Mouse (Mus musculus) forelimb bud, embryonic 11.5 days (tissue): ENCODE measurements around the gene Setd7.
A peak's percentile ranks its signal among the peaks of the same experiment; 100 is the strongest.

Source experiments
- DNase-seq: peaks from one replicate; pipeline ENCODE4 v3.0.0-alpha.2; 2012; ENCODE audit warnings: low read depth, low spot score

The Setd7 gene

GRCm38 (mm10) chr3:51559594-51560450 lies 857 bp downstream of the Setd7 start:
- DNase-seq, result peak; percentile 85

DNA sequence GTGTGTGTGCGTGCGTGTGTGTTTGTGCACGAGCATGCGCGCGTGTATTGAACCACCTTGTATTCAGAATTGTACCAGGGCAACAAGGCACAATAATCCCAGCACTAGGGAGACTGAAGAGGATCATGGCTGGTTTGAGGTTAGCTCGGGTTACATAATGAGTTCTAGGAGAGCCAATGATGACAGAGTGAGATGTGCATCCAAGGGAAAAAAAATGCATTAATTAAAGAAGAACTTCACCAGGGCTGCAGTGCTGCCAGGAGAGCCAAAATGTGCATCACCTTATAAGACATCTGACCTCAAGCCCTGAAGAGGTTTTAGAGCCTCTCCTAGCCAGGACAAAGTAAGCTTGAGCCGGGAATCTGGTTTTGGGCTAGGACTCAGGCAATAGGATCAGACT lies 5.1 kb downstream of the Setd7 start:
- no peak for DNase-seq

- no peak for DNase-seq
Observed at GRCm38 (mm10) chr3:51554836-51555235, 5.8 kb downstream of the Setd7 start.

GRCm38 (mm10) chr3:51554067-51554466 lies 6.6 kb downstream of the Setd7 start:
- no peak for DNase-seq

GRCm38 (mm10) chr3:51553497-51553875 lies 7.2 kb downstream of the Setd7 start:
- no peak for DNase-seq

GRCm38 (mm10) chr3:51552841-51553496 lies 7.7 kb downstream of the Setd7 start:
- DNase-seq, result no peak

- DNase-seq, result no peak
Observed at GRCm38 (mm10) chr3:51552197-51552596, 8.5 kb downstream of the Setd7 start.

- no peak for DNase-seq
Observed at GRCm38 (mm10) chr3:51548987-51549579, 11.6 kb downstream of the Setd7 start.

- no peak for DNase-seq
Observed at GRCm38 (mm10) chr3:51547577-51547976, 13.1 kb downstream of the Setd7 start.

DNA sequence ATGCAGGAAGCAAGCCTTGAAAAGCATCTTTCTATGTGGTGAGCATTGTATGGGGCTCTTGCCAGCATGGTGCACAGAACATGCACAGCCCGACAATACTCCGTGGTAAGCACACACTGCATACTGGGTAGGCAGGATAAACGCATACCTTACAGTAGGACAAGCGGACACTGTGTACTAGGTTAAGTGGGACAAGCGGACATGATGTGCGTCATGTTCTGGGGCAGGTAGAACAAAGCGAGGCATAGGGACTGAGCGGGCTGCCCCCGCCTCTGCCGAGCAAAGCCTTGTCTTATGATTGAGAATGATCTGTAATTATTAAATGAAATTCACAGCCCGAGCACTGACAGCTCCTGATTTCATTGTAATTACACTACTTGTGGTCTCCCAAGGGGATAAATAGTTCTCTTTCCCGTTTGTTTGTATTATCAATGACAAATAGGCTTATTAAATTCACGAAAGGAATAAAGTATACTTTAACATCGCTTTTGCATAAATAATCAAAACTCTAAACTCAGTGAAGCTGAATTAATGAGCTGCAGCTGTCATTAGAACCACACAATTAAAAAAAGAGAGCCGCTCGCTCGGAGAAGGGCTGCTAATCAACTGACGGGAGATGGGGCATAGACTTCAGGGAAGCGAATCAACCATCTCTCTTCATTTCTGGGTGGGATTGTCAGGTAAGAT lies 16.1 kb downstream of the Setd7 start:
- DNase-seq, result no peak

DNA sequence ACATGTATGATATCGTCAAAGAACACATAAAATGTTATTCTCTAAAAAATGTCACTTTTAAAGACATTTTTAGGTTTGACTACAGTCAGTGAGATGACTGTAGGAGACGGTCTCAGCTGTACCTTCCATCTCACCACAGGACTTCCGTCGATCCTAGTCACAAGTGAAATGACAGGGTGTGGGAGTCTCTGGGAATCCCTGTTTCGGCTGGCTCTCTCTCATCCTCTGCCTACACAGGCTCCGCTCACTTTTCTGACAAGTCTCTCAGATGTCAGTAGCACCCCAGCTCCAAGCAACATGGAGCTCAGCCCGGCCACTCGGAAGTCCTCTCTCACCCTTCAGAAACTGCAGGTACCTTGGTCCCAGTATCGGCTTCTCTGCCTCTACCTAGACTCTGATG lies 20.0 kb downstream of the Setd7 start:
- DNase-seq, result no peak

DNA sequence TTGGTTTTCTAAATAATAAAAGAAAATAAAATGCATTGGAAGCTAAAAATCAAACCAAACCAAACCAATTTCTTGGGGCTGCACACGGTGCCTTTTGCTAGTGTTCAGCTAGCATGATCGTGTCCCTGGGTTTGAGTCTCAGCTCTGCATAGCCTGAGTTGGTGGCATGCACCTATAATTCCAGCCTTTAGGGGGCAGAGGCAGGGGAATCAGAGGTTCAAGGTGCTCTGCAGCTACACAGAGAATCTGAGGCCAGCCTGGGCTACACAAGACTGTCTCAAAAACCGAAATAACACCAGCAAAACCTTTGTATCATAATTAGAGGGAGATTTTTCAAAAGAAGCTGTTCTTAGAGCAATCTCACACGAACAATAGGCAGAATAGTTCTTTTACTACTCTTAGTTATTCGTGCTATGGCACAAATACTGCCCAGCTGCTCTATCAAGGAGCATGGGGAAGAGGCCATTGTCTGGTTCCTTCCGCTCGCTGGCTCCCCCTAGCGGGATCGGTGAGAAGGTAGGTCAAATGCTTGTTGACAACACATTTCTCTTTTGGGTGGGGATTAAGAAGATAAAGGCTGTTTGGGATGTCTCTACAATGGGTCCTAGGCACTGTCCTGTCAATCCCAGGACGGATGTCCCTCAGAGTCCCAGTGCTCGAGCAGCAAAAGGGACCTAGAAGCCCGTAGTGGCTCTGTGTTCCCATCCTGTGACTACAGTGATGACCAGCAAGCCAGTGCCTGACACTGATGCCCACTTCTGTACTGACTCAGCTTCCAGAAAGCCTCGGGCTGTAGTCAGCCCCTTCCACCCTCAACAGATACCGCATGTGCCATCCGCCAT lies 20.9 kb downstream of the Setd7 start:
- DNase-seq, result peak; percentile 64

- DNase-seq, result no peak
Observed at GRCm38 (mm10) chr3:51534013-51534412, 26.7 kb downstream of the Setd7 start.

DNA sequence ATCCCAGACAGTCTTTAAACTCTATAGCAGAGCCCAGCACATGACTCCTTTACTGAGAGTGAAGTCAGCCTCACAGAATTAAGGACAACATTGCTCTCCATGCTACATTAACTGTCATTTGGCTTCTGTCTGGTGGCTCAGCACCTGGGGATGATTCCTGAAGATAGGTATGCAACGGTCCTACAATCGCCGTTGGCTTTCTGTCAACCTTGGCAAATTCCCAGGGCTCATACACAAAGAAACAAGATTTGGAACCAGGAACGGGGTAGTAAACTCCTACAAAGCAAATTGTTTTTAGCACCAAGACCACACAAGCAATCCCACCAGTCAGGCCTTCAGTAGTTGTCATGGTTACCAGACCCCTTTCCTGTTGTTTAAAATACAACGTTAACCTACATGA lies 27.1 kb downstream of the Setd7 start:
- no peak for DNase-seq

DNA sequence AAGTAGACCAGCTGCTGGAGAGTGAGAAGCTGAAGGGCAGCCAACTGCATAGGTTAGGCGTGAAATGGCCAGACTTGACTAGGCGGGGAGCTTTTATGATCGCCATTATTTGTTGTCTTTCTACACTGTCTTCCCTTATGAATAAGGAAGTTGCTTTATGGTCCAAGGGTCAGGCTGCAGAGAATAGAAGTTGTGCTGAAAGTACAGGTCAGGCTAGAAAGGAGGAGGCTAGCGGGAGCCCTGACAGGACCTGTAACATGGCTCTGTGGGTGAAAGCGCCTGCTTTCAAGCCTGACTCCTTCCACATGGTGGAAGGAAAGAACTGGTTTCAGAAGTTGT lies 28.4 kb downstream of the Setd7 start:
- DNase-seq, result no peak

DNA sequence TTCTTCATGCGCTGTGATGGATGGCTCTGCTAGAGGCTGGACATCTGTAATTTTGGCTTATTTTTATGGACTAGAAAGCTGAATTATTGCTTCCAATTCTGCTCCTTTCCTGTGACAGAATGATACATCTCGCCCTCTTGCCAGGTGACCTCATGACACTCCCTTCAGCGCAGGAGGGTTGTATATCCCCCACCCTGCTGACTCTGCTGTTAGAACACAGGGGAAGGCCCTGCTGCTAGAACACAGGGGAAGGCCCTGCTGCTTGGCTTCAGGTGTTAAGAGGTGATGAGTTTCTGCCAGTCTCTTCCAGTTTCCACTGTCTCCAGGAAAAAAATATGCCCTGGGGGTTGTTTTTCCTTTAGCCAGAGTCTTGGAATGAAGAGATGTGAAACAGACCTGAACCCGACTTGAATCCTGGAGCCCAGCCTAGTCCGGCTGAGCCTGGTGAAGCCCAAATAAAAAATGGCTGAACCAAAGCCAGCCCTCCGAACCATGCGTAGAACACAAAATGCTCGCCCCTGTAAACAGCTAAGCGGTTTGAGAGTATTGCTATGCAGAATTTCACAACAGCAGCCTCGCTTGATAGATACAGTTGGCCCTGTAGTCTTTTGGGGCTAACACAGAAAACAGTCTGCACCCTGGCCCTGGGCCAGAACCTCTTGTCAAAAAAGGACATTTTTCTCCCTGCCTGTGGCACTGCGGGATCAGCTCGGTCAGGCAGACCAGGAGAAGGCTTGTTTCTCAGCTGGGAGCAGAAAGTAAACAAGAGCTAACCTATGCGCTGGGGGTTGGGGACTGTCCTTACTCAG lies 29.0 kb downstream of the Setd7 start:
- no peak for DNase-seq

DNA sequence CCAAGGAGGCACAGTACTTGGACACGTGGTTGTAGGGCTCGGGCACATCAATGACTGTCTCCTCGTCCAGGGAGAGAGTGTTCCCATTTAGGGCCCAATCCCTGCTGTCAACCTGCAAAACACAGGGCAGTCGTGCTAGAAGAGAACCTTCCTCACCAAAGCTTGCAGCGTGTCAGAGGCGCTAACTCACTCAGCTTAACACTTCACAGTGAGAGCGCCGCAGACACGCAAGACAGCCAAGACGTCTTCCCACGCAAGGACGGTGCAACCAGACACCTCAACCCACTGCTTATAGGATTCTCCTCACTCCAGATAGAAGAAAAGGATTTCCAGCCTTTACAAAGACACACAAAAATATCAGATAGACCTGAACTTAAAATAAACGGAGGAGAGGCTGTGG lies 33.8 kb downstream of the Setd7 start:
- no peak for DNase-seq

DNA sequence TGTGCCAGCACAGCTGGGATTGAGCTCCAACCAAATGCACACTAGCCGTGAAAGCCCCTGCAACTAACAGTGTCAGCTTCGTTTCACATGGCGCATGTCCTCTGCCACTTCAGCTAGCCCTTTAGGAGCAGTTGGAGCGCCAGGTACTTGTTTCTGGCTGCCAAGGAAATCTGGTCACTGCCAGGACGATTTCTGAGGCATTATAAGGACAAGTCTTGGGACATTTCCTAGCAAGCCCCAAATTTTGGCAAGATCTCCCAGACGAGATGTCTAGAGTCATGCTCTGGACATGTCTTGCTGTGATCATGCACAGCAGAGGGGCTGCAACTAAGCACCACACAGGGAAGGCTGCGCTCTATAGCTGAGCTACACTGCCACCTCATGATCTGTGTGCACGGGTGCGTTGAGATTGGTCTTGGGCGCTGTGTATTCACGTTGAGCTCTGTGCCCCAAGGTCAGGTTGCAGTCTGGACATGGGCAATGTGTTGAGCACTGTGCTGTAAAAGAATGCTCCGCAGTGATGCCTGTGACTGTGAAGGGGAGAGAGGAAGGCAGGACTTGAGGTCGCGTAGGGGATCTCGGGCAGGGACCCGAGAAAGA lies 35.4 kb downstream of the Setd7 start:
- no peak for DNase-seq

DNA sequence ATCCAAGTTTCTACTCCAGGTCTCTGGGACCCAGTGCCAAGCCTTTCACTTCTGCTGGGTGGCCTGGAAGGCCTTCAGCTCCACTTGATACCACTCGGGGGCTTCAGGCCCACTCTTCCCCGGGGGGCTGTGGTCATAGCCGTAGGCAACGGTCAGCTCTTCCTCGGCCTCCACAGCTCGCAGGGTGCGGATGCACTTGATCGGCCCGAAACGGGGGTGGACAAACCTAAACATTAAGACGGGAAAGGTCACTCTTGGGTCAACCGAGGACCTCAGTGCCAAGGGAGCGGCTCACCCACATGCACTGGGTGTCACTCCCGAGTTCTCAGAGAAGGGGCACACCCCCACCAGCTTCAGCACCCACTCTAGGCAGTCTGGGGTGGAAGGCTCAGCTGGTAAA lies 39.4 kb downstream of the Setd7 start:
- DNase-seq, result no peak

- DNase-seq, result no peak
Observed at GRCm38 (mm10) chr3:51518763-51519121, 41.9 kb downstream of the Setd7 start.
